Mouse (Mus musculus) embryonic fibroblast, embryonic 13.5 days (primary cell): ENCODE data around the gene Fbn1.

Experiments
- CTCF ChIP-seq: IDR thresholded peaks from 2 replicates; pipeline ENCODE4 v1.5.1; 2011; ENCODE audit warnings: mild to moderate bottlenecking, control low read depth, low read length, moderate library complexity, borderline replicate concordance; ENCODE audit not compliant: insufficient read depth
- POLR2A ChIP-seq: IDR thresholded peaks from 2 replicates; pipeline ENCODE4 v1.6.1; 2011; ENCODE audit warnings: low read depth, mild to moderate bottlenecking, control low read depth, low read length, moderate library complexity

GRCm38 (mm10) chr2:125375926-125376325 lies 131.9 kb downstream of the Fbn1 start:
- TF ChIP-seq CTCF, result no peak
- no peak for TF ChIP-seq POLR2A
